Mouse (Mus musculus) bone marrow macrophage, adult 2 months (primary cell): ENCODE data around the gene Ccdc74a.

Experiments used
- CTCF ChIP-seq: IDR thresholded peaks from 2 replicates; pipeline ENCODE4 v1.5.1; 2012; ENCODE audit warnings: low read depth, mild to moderate bottlenecking, low read length, moderate library complexity
- POLR2A ChIP-seq: IDR thresholded peaks from 2 replicates; pipeline ENCODE4 v1.6.1; 2012; ENCODE audit warnings: mild to moderate bottlenecking, low read depth, low read length, borderline replicate concordance

DNA sequence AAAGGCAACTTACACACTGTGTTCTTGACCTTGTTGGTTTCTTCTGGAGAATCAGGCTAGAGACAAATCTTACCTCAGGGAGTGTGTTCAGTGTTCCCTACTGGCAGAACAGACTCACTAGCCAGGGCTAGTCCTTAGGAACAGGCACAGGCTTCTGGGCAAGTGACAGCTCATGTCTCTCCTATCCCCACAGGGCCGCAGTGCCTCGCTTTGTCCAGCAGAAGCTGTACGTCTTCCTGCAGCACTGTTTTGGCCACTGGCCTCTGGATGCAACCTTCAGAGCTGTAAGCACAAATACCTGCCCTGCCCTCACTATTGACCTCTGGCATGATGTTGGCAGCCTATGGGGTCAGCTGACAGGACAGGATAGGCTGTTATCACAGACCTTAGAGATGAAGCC, 7.2 kb upstream of the Ccdc74a start:
- no peak for TF ChIP-seq POLR2A
- no peak for TF ChIP-seq CTCF
